Mouse (Mus musculus): ENCODE measurements at regions not wholly inside any gene's neighbourhood (a gene's known extent, or its start where the extent isn't known, plus 50 kb on each side); places are given as distances from the start of the nearest gene placed in this dataset.

DNA sequence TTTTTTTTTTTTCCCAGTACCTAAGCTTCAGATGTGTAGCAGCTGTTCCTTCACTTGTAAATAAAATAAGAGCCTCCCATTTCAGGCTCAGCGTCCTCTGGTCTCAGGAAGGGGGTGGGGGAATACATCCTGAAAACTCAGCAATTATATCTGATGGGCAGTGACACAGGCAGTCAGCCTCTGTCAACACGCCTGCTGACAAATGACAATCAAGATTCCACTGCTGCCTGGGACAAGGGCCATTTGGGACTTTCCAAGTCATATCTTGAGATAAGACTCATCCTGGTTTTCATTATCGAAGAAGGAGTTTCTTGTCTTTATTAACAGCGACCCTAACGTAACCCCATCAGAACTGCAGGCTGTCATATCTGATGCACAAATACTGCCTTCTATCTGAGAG, 187.9 kb upstream of the Pum3 start:
- TF ChIP-seq CTCF (conservative IDR thresholded peaks at IDR 0.05; ENCODE audit: low read length) (no peak), NANOG (IDR thresholded peaks at IDR 0.05; ENCODE audit: borderline replicate concordance, low read length) (no peak)
